Mouse (Mus musculus): Measurements from ENCODE around the gene Cluap1.

- TF ChIP-seq GATA1 (IDR thresholded peaks at IDR 0.05; ENCODE audit: low read length), result no peak
- TF ChIP-seq TAL1 (IDR thresholded peaks at IDR 0.05; ENCODE audit: low read length), result no peak
These were observed 67.7 kb downstream of the Cluap1 start, which contains the start of gene Nlrc3 for GRCm38 (mm10) chr16:3976251-3976671.
